Mouse (Mus musculus): Measurements from ENCODE around the gene Hba-a1. TPM values are rescaled to one million over a fixed set of nuclear protein-coding genes. Genes with fewer than 3 reads are reported as not detected.
A peak's percentile ranks its signal among the peaks of the same experiment; 100 is the strongest.
"Not testable (repeated sequence)": the region's sequence is repeated elsewhere in the genome, so short reads cannot be mapped to it uniquely, and the experiment has no call there.

The Hba-a1 gene
- polyA plus RNA-seq, 1 experiment from 2014 or later, result 7,188 TPM

- peaks cover 4% of the 10 kb centered on the region for H3K27me3 ChIP-seq (replicated peaks; ENCODE audit: control insufficient read depth, insufficient read depth, low read length)
- no peak overlapping the region for H3K4me2 ChIP-seq (ENCODE audit: low read depth, low read length)
Observed at GRCm38 (mm10) chr11:32281416-32282144, 1.7 kb upstream of the Hba-a1 start.

GRCm38 (mm10) chr11:32284582-32284981 lies 1.3 kb downstream of the Hba-a1 start:
- not testable (repeated sequence) for DNase-seq (ENCODE audit: low spot score); H3K9me3 ChIP-seq (ENCODE audit: control insufficient read depth, low read length); H3K4me2 ChIP-seq (ENCODE audit: low read depth, low read length); H3K27ac ChIP-seq (replicated peaks; ENCODE audit: low read depth, low read length); ATAC-seq (ENCODE audit: low read depth); H3K36me3 ChIP-seq (ENCODE audit: control insufficient read depth, insufficient read depth, low read length); H3K4me1 ChIP-seq (ENCODE audit: control insufficient read depth, insufficient read depth, low read length); H3K27me3 ChIP-seq (replicated peaks; ENCODE audit: control insufficient read depth, insufficient read depth, low read length); H3K9ac ChIP-seq (ENCODE audit: low read depth, low read length); H3K4me3 ChIP-seq (ENCODE audit: low read depth, low read length)
- 46% methylated on average over 2 of the region's 2 CpGs for WGBS

More at GRCm38 (mm10) chr11:32281416-32282144, 1.7 kb upstream of the Hba-a1 start:
- no peaks in the 10 kb centered on the region for H3K36me3 ChIP-seq (ENCODE audit: control insufficient read depth, insufficient read depth, low read length)
- H3K9me3 ChIP-seq (ENCODE audit: control insufficient read depth, low read length), result no peaks in the 10 kb centered on the region
- WGBS, result 78% methylated on average over 1 of the region's 1 CpGs
- no peak for ATAC-seq (ENCODE audit: low read depth)
- H3K4me3 ChIP-seq (ENCODE audit: low read depth, low read length), result no peak overlapping the region
- DNase-seq (ENCODE audit: low spot score), result no peak
- no peak overlapping the region for H3K9ac ChIP-seq (ENCODE audit: low read depth, low read length)
- no peak overlapping the region for H3K27ac ChIP-seq (replicated peaks; ENCODE audit: low read depth, low read length)
- no peaks in the 10 kb centered on the region for H3K4me1 ChIP-seq (ENCODE audit: control insufficient read depth, insufficient read depth, low read length)

- H3K36me3 ChIP-seq (ENCODE audit: control insufficient read depth, insufficient read depth, low read length), result no peaks in the 10 kb centered on the region
- no peak overlapping the region for H3K9ac ChIP-seq (ENCODE audit: low read depth, low read length)
- no peak overlapping the region for H3K4me2 ChIP-seq (ENCODE audit: low read depth, low read length)
- 78% methylated on average over 7 of the region's 7 CpGs for WGBS
- H3K9me3 ChIP-seq (ENCODE audit: control insufficient read depth, low read length), result no peaks in the 10 kb centered on the region
- H3K4me3 ChIP-seq (ENCODE audit: low read depth, low read length), result no peak overlapping the region
- ATAC-seq (ENCODE audit: low read depth), result no peak
- peaks cover 5% of the 10 kb centered on the region; the same call in 1 of the 2 replicates for H3K27me3 ChIP-seq (replicated peaks; ENCODE audit: control insufficient read depth, insufficient read depth, low read length)
- no peak overlapping the region for H3K27ac ChIP-seq (replicated peaks; ENCODE audit: low read depth, low read length)
- H3K4me1 ChIP-seq (ENCODE audit: control insufficient read depth, insufficient read depth, low read length), result no peaks in the 10 kb centered on the region
- no peak for DNase-seq (ENCODE audit: low spot score)
Observed at GRCm38 (mm10) chr11:32285031-32285775, 1.9 kb downstream of the Hba-a1 start.

GRCm38 (mm10) chr11:32285887-32286286 lies 2.6 kb downstream of the Hba-a1 start:
- not testable (repeated sequence) for H3K27ac ChIP-seq (replicated peaks; ENCODE audit: low read depth, low read length); H3K4me2 ChIP-seq (ENCODE audit: low read depth, low read length); DNase-seq (ENCODE audit: low spot score); H3K27me3 ChIP-seq (replicated peaks; ENCODE audit: control insufficient read depth, insufficient read depth, low read length); ATAC-seq (ENCODE audit: low read depth); H3K9me3 ChIP-seq (ENCODE audit: control insufficient read depth, low read length); H3K9ac ChIP-seq (ENCODE audit: low read depth, low read length); H3K4me3 ChIP-seq (ENCODE audit: low read depth, low read length); H3K4me1 ChIP-seq (ENCODE audit: control insufficient read depth, insufficient read depth, low read length); H3K36me3 ChIP-seq (ENCODE audit: control insufficient read depth, insufficient read depth, low read length)

GRCm38 (mm10) chr11:32286695-32287492 lies 3.6 kb downstream of the Hba-a1 start, which contains the start of gene Hbq1b:
Hbq1b (plus strand) TSS chr11:32286965.
- H3K27me3 ChIP-seq (replicated peaks; ENCODE audit: control insufficient read depth, insufficient read depth, low read length); H3K36me3 ChIP-seq (ENCODE audit: control insufficient read depth, insufficient read depth, low read length); H3K9me3 ChIP-seq (ENCODE audit: control insufficient read depth, low read length); H3K27ac ChIP-seq (replicated peaks; ENCODE audit: low read depth, low read length); H3K4me1 ChIP-seq (ENCODE audit: control insufficient read depth, insufficient read depth, low read length): not testable (repeated sequence)
- DNase-seq (ENCODE audit: low spot score) (peak; percentile 34), ATAC-seq (ENCODE audit: low read depth) (peak; percentile 68; the same call in 1 of the 2 replicates)
- H3K4me2 ChIP-seq (ENCODE audit: low read depth, low read length), result peak within 1 kb of the TSS; percentile 52
- peak within 1 kb of the TSS; percentile 19; the same call in 1 of the 2 replicates for H3K4me3 ChIP-seq (ENCODE audit: low read depth, low read length)
- peak within 1 kb of the TSS; percentile 40; the same call in 1 of the 2 replicates for H3K9ac ChIP-seq (ENCODE audit: low read depth, low read length)
- 24% methylated on average over 20 of the region's 33 CpGs for WGBS

- H3K27ac ChIP-seq (replicated peaks; ENCODE audit: low read depth, low read length), result no peak overlapping the region
- H3K4me2 ChIP-seq (ENCODE audit: low read depth, low read length), result no peak overlapping the region; the same call in 1 of the 2 replicates
- no peak overlapping the region for H3K9ac ChIP-seq (ENCODE audit: low read depth, low read length)
- H3K4me3 ChIP-seq (ENCODE audit: low read depth, low read length), result no peak overlapping the region
- H3K4me1 ChIP-seq (ENCODE audit: control insufficient read depth, insufficient read depth, low read length), result no peaks in the 10 kb centered on the region
- no peaks in the 10 kb centered on the region for H3K36me3 ChIP-seq (ENCODE audit: control insufficient read depth, insufficient read depth, low read length)
- DNase-seq (ENCODE audit: low spot score), result no peak
- H3K9me3 ChIP-seq (ENCODE audit: control insufficient read depth, low read length), result no peaks in the 10 kb centered on the region
- peaks cover 5% of the 10 kb centered on the region; the same call in 1 of the 2 replicates for H3K27me3 ChIP-seq (replicated peaks; ENCODE audit: control insufficient read depth, insufficient read depth, low read length)
- 62% methylated on average over 9 of the region's 9 CpGs for WGBS
- no peak for ATAC-seq (ENCODE audit: low read depth)
Observed at GRCm38 (mm10) chr11:32287493-32287825, 4.1 kb downstream of the Hba-a1 start.

- not testable (repeated sequence) for H3K27ac ChIP-seq (replicated peaks; ENCODE audit: low read depth, low read length); H3K4me2 ChIP-seq (ENCODE audit: low read depth, low read length); H3K9ac ChIP-seq (ENCODE audit: low read depth, low read length); DNase-seq (ENCODE audit: low spot score); H3K27me3 ChIP-seq (replicated peaks; ENCODE audit: control insufficient read depth, insufficient read depth, low read length); H3K4me1 ChIP-seq (ENCODE audit: control insufficient read depth, insufficient read depth, low read length); H3K9me3 ChIP-seq (ENCODE audit: control insufficient read depth, low read length); H3K4me3 ChIP-seq (ENCODE audit: low read depth, low read length); ATAC-seq (ENCODE audit: low read depth); H3K36me3 ChIP-seq (ENCODE audit: control insufficient read depth, insufficient read depth, low read length)
- 81% methylated on average over 4 of the region's 4 CpGs for WGBS
Observed at GRCm38 (mm10) chr11:32292819-32293218, 9.5 kb downstream of the Hba-a1 start.

GRCm38 (mm10) chr11:32293479-32293878 lies 10.2 kb downstream of the Hba-a1 start:
- not testable (repeated sequence) for H3K9me3 ChIP-seq (ENCODE audit: control insufficient read depth, low read length); H3K36me3 ChIP-seq (ENCODE audit: control insufficient read depth, insufficient read depth, low read length); ATAC-seq (ENCODE audit: low read depth); H3K4me1 ChIP-seq (ENCODE audit: control insufficient read depth, insufficient read depth, low read length); H3K27me3 ChIP-seq (replicated peaks; ENCODE audit: control insufficient read depth, insufficient read depth, low read length); DNase-seq (ENCODE audit: low spot score); H3K4me2 ChIP-seq (ENCODE audit: low read depth, low read length); H3K4me3 ChIP-seq (ENCODE audit: low read depth, low read length); H3K27ac ChIP-seq (replicated peaks; ENCODE audit: low read depth, low read length); H3K9ac ChIP-seq (ENCODE audit: low read depth, low read length)
- WGBS, result 63% methylated on average over 3 of the region's 3 CpGs
